Mouse (Mus musculus): ENCODE results near the gene Copz2. TPM values are rescaled to one million over a fixed set of nuclear protein-coding genes. Genes with fewer than 3 reads are reported as not detected.

The Copz2 gene
- polyA plus RNA-seq, 1 experiment, result 120 TPM

- Histone ChIP-seq H3K4me3 (no peak overlapping the region), H3K79me2 (ENCODE audit: control insufficient read depth, insufficient read depth) (peaks cover 78% of the 10 kb centered on the region)
Measured at GRCm38 (mm10) chr11:96816979-96817378, 32.7 kb upstream of the Copz2 start.

DNA sequence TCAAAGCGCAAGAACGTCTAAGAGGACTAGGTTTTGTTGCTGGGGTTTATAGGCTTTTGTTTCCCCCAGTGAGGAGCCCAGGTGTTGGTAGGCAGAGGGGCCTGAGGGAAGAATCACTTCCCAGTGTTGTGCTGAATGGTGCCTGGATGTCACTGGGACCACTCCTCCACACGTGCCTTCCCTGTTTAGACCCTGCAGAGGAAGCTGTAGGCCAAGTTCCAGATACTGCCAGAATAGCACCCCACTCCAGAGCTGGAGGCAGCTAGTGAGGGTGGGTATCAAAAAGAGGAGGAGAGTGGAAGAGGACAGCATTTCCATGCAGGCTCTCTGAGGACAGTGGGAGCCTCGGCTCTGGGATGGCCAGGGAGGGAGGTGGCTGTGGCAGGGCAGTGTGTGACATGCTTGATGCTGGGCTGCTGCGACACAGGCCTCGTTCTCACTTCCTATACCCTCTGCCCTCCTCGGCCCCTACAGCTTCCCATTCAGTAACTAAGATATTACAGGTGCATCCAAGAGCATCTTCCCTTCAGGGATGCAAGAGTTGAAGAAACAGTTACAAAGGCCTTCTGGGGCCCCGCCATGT, 31.5 kb upstream of the Copz2 start:
- TF ChIP-seq MAX (IDR thresholded peaks at IDR 0.05; ENCODE audit: low read depth), result no peak
- TF ChIP-seq POLR2AphosphoS2 (IDR thresholded peaks at IDR 0.05; ENCODE audit: insufficient read length, low read depth), result peak; percentile 69
- peak; percentile 60 for TF ChIP-seq POLR2A (IDR thresholded peaks at IDR 0.05; ENCODE audit: insufficient read length, low read depth)
- no peak for TF ChIP-seq MYOD1 (IDR thresholded peaks at IDR 0.05; ENCODE audit: control insufficient read depth in 1 of 3, insufficient read length in 2 of 3, low read depth in 2 of 3)
- no peak for TF ChIP-seq CEBPB (IDR thresholded peaks at IDR 0.05; ENCODE audit: insufficient read depth, poor library complexity, severe bottlenecking)
- Histone ChIP-seq H3ac (ENCODE audit: control insufficient read depth, insufficient read length) (no peak overlapping the region), H3K4me3 (no peak overlapping the region), H3K4me2 (ENCODE audit: low read depth) (peak overlapping the region; percentile 89), H3K27me3 (ENCODE audit: control insufficient read depth, insufficient read depth, insufficient read length) (no peaks in the 10 kb centered on the region), H3K36me3 (ENCODE audit: control insufficient read depth, insufficient read depth) (peaks cover 91% of the 10 kb centered on the region), H3K79me2 (ENCODE audit: control insufficient read depth, insufficient read depth) (peaks cover 83% of the 10 kb centered on the region)

More at GRCm38 (mm10) chr11:96816979-96817378, 32.7 kb upstream of the Copz2 start:
- Histone ChIP-seq H3K36me3 (ENCODE audit: control insufficient read depth, insufficient read depth) (peaks cover 100% of the 10 kb centered on the region), H3K27me3 (ENCODE audit: control insufficient read depth, insufficient read depth, insufficient read length) (no peaks in the 10 kb centered on the region), H3ac (ENCODE audit: control insufficient read depth, insufficient read length) (no peak overlapping the region), H3K4me2 (ENCODE audit: low read depth) (peak overlapping the region; percentile 18)
- no peak for TF ChIP-seq MYOG (IDR thresholded peaks at IDR 0.05; ENCODE audit: control insufficient read depth in 1 of 3, insufficient read depth in 1 of 3, insufficient read length in 2 of 3, low read depth in 2 of 3)
- TF ChIP-seq USF1 (IDR thresholded peaks at IDR 0.05; ENCODE audit: low read depth), result no peak
- peak; percentile 93 for TF ChIP-seq POLR2AphosphoS2 (IDR thresholded peaks at IDR 0.05; ENCODE audit: insufficient read length, low read depth)
- no peak for TF ChIP-seq E2F4 (IDR thresholded peaks at IDR 0.05; ENCODE audit: insufficient read depth)
- TF ChIP-seq POLR2A (IDR thresholded peaks at IDR 0.05; ENCODE audit: insufficient read length, low read depth), result peak; percentile 56

DNA sequence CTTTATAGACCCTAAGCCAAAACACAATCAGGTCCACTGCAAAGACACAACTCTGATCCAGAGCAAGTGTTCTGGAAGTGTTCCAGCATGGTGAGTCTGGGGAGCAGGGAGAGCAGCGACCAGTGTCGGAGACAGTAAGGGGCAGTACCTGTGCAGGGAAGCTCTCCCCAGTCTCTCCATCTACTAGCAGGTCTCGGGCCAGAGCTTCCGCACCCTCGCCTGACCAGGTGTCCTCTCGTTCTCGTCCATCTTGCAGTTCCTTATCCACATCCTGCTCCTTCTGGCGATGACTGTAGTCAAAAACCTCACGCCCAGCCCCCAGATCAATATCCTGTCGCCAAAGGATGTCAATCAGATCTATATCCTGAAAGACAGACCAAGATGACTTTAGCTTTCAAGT, 27.7 kb upstream of the Copz2 start:
- TF ChIP-seq MYOG (IDR thresholded peaks at IDR 0.05; ENCODE audit: control insufficient read depth in 1 of 3, insufficient read depth in 1 of 3, insufficient read length in 2 of 3, low read depth in 2 of 3), result no peak
- no peak for TF ChIP-seq MAX (IDR thresholded peaks at IDR 0.05; ENCODE audit: low read depth)
- no peak for TF ChIP-seq CEBPB (IDR thresholded peaks at IDR 0.05; ENCODE audit: insufficient read depth, poor library complexity, severe bottlenecking)
- no peak for TF ChIP-seq USF1 (IDR thresholded peaks at IDR 0.05; ENCODE audit: low read depth)
- no peak for TF ChIP-seq SRF (IDR thresholded peaks at IDR 0.05; ENCODE audit: control insufficient read depth, insufficient read length, low read depth)
- peak; percentile 90 for TF ChIP-seq POLR2AphosphoS2 (IDR thresholded peaks at IDR 0.05; ENCODE audit: insufficient read length, low read depth)
- peak; percentile 64 for TF ChIP-seq POLR2A (IDR thresholded peaks at IDR 0.05; ENCODE audit: insufficient read length, low read depth)
- no peak for TF ChIP-seq REST (IDR thresholded peaks at IDR 0.05; ENCODE audit: insufficient read depth, insufficient read length)
- no peak for TF ChIP-seq E2F4 (IDR thresholded peaks at IDR 0.05; ENCODE audit: insufficient read depth)
- no peaks in the 10 kb centered on the region for H3K27me3 ChIP-seq (ENCODE audit: control insufficient read depth, insufficient read depth, insufficient read length)
- H3K79me2 ChIP-seq (ENCODE audit: control insufficient read depth, insufficient read depth), result peaks cover 82% of the 10 kb centered on the region
- H3K4me3 ChIP-seq, result peak overlapping the region; percentile 93
- peak overlapping the region; percentile 4 for H3ac ChIP-seq (ENCODE audit: control insufficient read depth, insufficient read length)
- peak overlapping the region; percentile 89 for H3K4me2 ChIP-seq (ENCODE audit: low read depth)
- H3K36me3 ChIP-seq (ENCODE audit: control insufficient read depth, insufficient read depth), result peaks cover 62% of the 10 kb centered on the region

DNA sequence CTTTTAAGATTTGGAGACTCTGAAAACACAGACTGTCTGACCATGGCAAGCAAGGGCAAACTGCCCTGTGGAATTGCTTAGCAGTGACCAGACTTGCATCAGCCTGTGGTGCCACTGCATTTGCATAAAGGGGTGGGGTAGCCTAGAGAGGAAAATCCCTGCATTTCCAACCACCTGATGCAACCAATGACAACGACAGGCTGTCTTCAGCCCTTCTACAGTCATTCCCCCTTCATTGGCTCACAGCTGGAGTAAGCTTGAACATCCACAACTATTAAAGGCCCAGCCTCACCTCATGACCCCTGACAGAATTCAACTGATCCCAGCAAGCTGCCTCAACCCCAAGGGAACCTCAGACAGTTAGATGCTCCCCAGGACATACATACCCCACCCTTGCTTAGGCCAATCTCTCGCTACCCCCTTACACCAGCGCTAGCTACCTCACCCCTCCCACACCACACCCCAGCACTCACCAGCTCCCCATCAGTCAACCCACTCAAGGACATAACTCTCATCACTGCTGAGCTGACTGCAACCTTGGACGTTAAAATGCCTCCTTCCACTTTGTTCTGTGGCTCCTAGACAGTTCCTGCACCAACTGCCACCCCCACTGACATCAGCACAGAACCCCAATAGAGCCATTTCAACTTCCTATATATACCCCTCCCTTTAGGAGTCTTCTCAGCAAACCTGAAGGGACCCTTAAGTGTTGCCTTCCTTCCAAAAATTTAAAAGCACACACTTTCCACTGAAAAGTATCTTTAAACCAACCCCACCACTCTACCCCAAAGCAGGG, 26.8 kb upstream of the Copz2 start:
- no peaks in the 10 kb centered on the region for H3K27me3 ChIP-seq (ENCODE audit: control insufficient read depth, insufficient read depth, insufficient read length)
- peak overlapping the region; percentile 67 for H3ac ChIP-seq (ENCODE audit: control insufficient read depth, insufficient read length)
- TF ChIP-seq TCF12 (IDR thresholded peaks at IDR 0.05; ENCODE audit: insufficient read depth, poor library complexity, severe bottlenecking), result no peak
- TF ChIP-seq MYOD1 (IDR thresholded peaks at IDR 0.05; ENCODE audit: control insufficient read depth in 1 of 3, insufficient read length in 2 of 3, low read depth in 2 of 3), result no peak
- no peak for TF ChIP-seq TCF3 (IDR thresholded peaks at IDR 0.05; ENCODE audit: insufficient read length, low read depth)
- TF ChIP-seq SRF (IDR thresholded peaks at IDR 0.05; ENCODE audit: control insufficient read depth, insufficient read length, low read depth), result no peak
- no peak for TF ChIP-seq REST (IDR thresholded peaks at IDR 0.05; ENCODE audit: insufficient read depth, insufficient read length)
- TF ChIP-seq MYOG (IDR thresholded peaks at IDR 0.05; ENCODE audit: control insufficient read depth in 1 of 3, insufficient read depth in 1 of 3, insufficient read length in 2 of 3, low read depth in 2 of 3), result peak in 1 of 3 experiments; percentile 6
- peak; percentile 97 for TF ChIP-seq POLR2AphosphoS2 (IDR thresholded peaks at IDR 0.05; ENCODE audit: insufficient read length, low read depth)
- TF ChIP-seq USF1 (IDR thresholded peaks at IDR 0.05; ENCODE audit: low read depth), result peak; percentile 24
- peak; percentile 9 for TF ChIP-seq MAX (IDR thresholded peaks at IDR 0.05; ENCODE audit: low read depth)
- TF ChIP-seq CEBPB (IDR thresholded peaks at IDR 0.05; ENCODE audit: insufficient read depth, poor library complexity, severe bottlenecking), result peak; percentile 100
- TF ChIP-seq POLR2A (IDR thresholded peaks at IDR 0.05; ENCODE audit: insufficient read length, low read depth), result peak; percentile 87
- no peak for TF ChIP-seq E2F4 (IDR thresholded peaks at IDR 0.05; ENCODE audit: insufficient read depth)
- H3K79me2 ChIP-seq (ENCODE audit: control insufficient read depth, insufficient read depth), result peaks cover 82% of the 10 kb centered on the region
- H3K4me3 ChIP-seq, result peak overlapping the region; percentile 93
- peak overlapping the region; percentile 89 for H3K4me2 ChIP-seq (ENCODE audit: low read depth)
- H3K36me3 ChIP-seq (ENCODE audit: control insufficient read depth, insufficient read depth), result peaks cover 53% of the 10 kb centered on the region

GRCm38 (mm10) chr11:96823471-96823837, 26.2 kb upstream of the Copz2 start:
- Histone ChIP-seq H3K4me3 (peak overlapping the region; percentile 93), H3K36me3 (ENCODE audit: control insufficient read depth, insufficient read depth) (peaks cover 47% of the 10 kb centered on the region), H3K79me2 (ENCODE audit: control insufficient read depth, insufficient read depth) (peaks cover 82% of the 10 kb centered on the region), H3K27me3 (ENCODE audit: control insufficient read depth, insufficient read depth, insufficient read length) (no peaks in the 10 kb centered on the region), H3K4me2 (ENCODE audit: low read depth) (peak overlapping the region; percentile 77), H3ac (ENCODE audit: control insufficient read depth, insufficient read length) (peak overlapping the region; percentile 67)
- TF ChIP-seq CEBPB (IDR thresholded peaks at IDR 0.05; ENCODE audit: insufficient read depth, poor library complexity, severe bottlenecking), result no peak
- TF ChIP-seq POLR2AphosphoS2 (IDR thresholded peaks at IDR 0.05; ENCODE audit: insufficient read length, low read depth), result no peak
